8 mouse cellular contexts compared by ENCODE assay signal in the genomic region with DNA sequence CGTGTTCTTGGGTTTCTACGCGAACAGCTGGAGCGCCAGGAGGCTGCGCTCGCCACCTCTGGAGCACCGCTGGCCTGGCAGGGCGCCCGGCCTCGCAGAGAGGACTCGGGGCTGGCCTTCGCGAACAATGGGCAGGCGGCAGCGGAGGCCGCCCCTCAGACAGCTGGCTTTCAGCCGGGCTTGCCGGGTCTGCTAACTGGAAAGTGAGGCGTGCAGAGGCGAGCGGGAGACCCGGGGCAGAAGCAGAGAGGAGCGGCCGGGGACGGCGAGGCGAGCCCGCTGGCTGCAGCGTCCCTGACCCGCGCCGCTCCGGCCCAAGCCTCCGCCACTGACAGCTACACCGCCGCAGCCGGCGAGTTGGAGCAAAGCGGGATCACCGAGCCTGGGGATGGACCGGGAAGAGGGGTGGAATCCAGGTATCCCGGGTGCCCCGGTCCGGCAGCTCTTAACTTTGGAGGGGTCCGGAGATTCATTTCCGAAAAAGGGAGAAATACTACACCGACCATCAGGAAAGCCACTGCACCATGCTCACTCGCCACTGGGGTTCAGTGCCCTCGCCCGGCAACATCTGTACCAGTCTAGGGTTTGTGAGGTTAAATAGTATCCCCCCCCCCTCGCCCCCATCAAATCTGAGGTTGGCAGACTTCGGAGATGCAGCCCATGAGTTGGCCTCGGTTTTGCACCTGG. TPM values are rescaled to one million over a fixed set of nuclear protein-coding genes. Genes with fewer than 3 reads are reported as not detected.
DNase-seq lines count a peak whose midpoint lies in the region; ATAC-seq lines count a peak whose summit lies in the region.

No protein-coding gene starts in this region.

- H3K36me3 ChIP-seq in hindbrain, embryonic 10.5 days: no peaks in the 10 kb centered on the region

- WGBS in hindbrain, embryonic 10.5 days: under 1% methylated on average over 53 of the region's 53 CpGs

- DNase-seq in adrenal gland, adult (ENCODE audit: inconsistent age in 2 of 2, low spot score in 1 of 2): peak; percentile 74 to 92
- peak; percentile 54 for DNase-seq in cerebellum, adult 8-10 months
- DNase-seq in forelimb bud, embryonic 11.5 days (ENCODE audit: low read depth, low spot score): peak; percentile 49
- DNase-seq in hindbrain, embryonic 10.5 days (ENCODE audit: low spot score): peak; percentile 78
- DNase-seq in layer of hippocampus, postnatal 25 days (ENCODE audit: extremely low spot score in 1 of 2, low spot score in 1 of 2): peak; percentile 31 to 40
- DNase-seq in lung, postnatal 25 days (ENCODE audit: low spot score): peak; percentile 24
- DNase-seq in right cerebral cortex, postnatal 4 days: peak; percentile 65

- peaks cover 55% of the 10 kb centered on the region for H3K4me1 ChIP-seq in hindbrain, embryonic 10.5 days (replicated peaks)

- H3K27me3 ChIP-seq in hindbrain, embryonic 10.5 days (ENCODE audit: insufficient read depth, poor library complexity, severe bottlenecking): peaks cover 61% of the 10 kb centered on the region

- H3K4me3 ChIP-seq in hindbrain, embryonic 10.5 days: peak overlapping the region; percentile 91

- ATAC-seq in inflammation-experienced regulatory T-cells, adult 6 months: no peak

- H3K27ac ChIP-seq in hindbrain, embryonic 10.5 days: peak overlapping the region; percentile 96

- no peaks in the 10 kb centered on the region for H3K9me3 ChIP-seq in hindbrain, embryonic 10.5 days

RNA-seq across cellular contexts. Expression of a gene that starts 1.0 kb away (rescaled TPM):
- 2.9 and 4.5 TPM in 2 replicates for polyA plus RNA-seq in hindbrain, embryonic 10.5 days (2016; fragmentation: Nextera tagmentation; extraction: Ambion mirVana)
- 10 to 100 TPM; 79.9 to 91.3 TPM for total RNA-seq in layer of hippocampus, postnatal 25 days (2021)
- polyA plus RNA-seq in inflammation-experienced regulatory T-cells, adult 6 months (2017; shearing (Covaris generic)): not detected

RNA-seq across cellular contexts. Expression of a gene that starts 1.2 kb away (rescaled TPM):
- polyA plus RNA-seq in hindbrain, embryonic 10.5 days (2016; fragmentation: Nextera tagmentation; extraction: Ambion mirVana): 1.7 and 1.8 TPM in 2 replicates
- 1 to 10 TPM; 1.5 to 1.7 TPM for total RNA-seq in layer of hippocampus, postnatal 25 days (2021)
- not detected for polyA plus RNA-seq in inflammation-experienced regulatory T-cells, adult 6 months (2017; shearing (Covaris generic))

RNA-seq across cellular contexts. Expression of a gene that starts 48.0 kb away (rescaled TPM):
- 13.4 and 15.5 TPM in 2 replicates for polyA plus RNA-seq in hindbrain, embryonic 10.5 days (2016; fragmentation: Nextera tagmentation; extraction: Ambion mirVana)
- total RNA-seq in layer of hippocampus, postnatal 25 days (2021): 10 to 100 TPM; 15.4 to 16.2 TPM
- polyA plus RNA-seq in inflammation-experienced regulatory T-cells, adult 6 months (2017; shearing (Covaris generic)): 10 to 100 TPM in 1 of 3 experiments, 1 to 10 TPM in 2; 7.2 to 10.9 (median 9.5) TPM

Comparison
In these comparisons a context has a peak if more than half of its experiments do, and no peak if none do; other contexts are left out.
1. DNase-seq: peak in every context shown above with its lines; median percentile 83 in adrenal gland, adult; 78 in hindbrain, embryonic 10.5 days; 65 in right cerebral cortex, postnatal 4 days; 54 in cerebellum, adult 8-10 months; 49 in forelimb bud, embryonic 11.5 days; 36 in layer of hippocampus, postnatal 25 days; 24 in lung, postnatal 25 days.